Comparison of ENCODE assay signal across 26 mouse cellular contexts in genomic region chr8:46886216-46886615, GRCm38 (mm10).
A peak's percentile ranks its signal among the peaks of the same experiment; 100 is the strongest.
DNase-seq lines count a peak whose midpoint lies in the region; ATAC-seq and TF ChIP-seq lines count a peak whose summit lies in the region.
"Had no signal": no experiment of that assay in that cellular context is flagged by ENCODE, and none has a peak within 500 bp of the region (broad histone marks: within the 10 kb centered on the region; RNA-seq: fewer than 3 reads in every experiment).

No protein-coding gene starts in this region.

- H3K27ac ChIP-seq in stomach, embryonic 15.5 days: peak overlapping the region; percentile 44; the same call in 1 of the 2 replicates
- H3K27ac ChIP-seq in stomach, postnatal 0 days (replicated peaks): no peak overlapping the region
- no peak overlapping the region for H3K27ac ChIP-seq in midbrain, embryonic 14.5 days (replicated peaks; ENCODE audit: low read depth, low read length)
- H3K27ac ChIP-seq: embryonic facial prominence, embryonic 15.5 days; hindbrain, embryonic 13.5 days; kidney, postnatal 0 days; limb, embryonic 12.5 days; liver, embryonic 14.5 days; lung, embryonic 15.5 days; neural tube, embryonic 12.5 days had no signal

- H3K27me3 ChIP-seq in stomach, embryonic 15.5 days (replicated peaks): no peaks in the 10 kb centered on the region
- no peaks in the 10 kb centered on the region for H3K27me3 ChIP-seq in stomach, postnatal 0 days (ENCODE audit: control insufficient read depth, insufficient read depth, low read length)
- no peaks in the 10 kb centered on the region for H3K27me3 ChIP-seq in splenic B cell, adult 2 months (ENCODE audit: control insufficient read depth, insufficient read depth, low read length, poor library complexity, severe bottlenecking)
- H3K27me3 ChIP-seq in midbrain, embryonic 14.5 days (ENCODE audit: control insufficient read depth, insufficient read depth, low read length): no peaks in the 10 kb centered on the region
- H3K27me3 ChIP-seq: embryonic facial prominence, embryonic 15.5 days; hindbrain, embryonic 13.5 days; limb, embryonic 12.5 days; lung, embryonic 15.5 days; neural tube, embryonic 12.5 days had no signal

- H3K9ac ChIP-seq in stomach, embryonic 15.5 days: no peak overlapping the region
- no peak overlapping the region for H3K9ac ChIP-seq in stomach, postnatal 0 days (ENCODE audit: low read length)
- no peak overlapping the region for H3K9ac ChIP-seq in midbrain, embryonic 14.5 days (replicated peaks; ENCODE audit: low read length)
- H3K9ac ChIP-seq: embryonic facial prominence, embryonic 15.5 days; hindbrain, embryonic 13.5 days; limb, embryonic 12.5 days; liver, embryonic 14.5 days; lung, embryonic 15.5 days; neural tube, embryonic 12.5 days had no signal

- H3K9me3 ChIP-seq in stomach, embryonic 15.5 days: no peaks in the 10 kb centered on the region
- no peaks in the 10 kb centered on the region; the same call in 1 of the 2 replicates for H3K9me3 ChIP-seq in stomach, postnatal 0 days (ENCODE audit: control insufficient read depth, low read length)
- H3K9me3 ChIP-seq in midbrain, embryonic 14.5 days (ENCODE audit: control insufficient read depth, low read length): no peaks in the 10 kb centered on the region
- H3K9me3 ChIP-seq: embryonic facial prominence, embryonic 15.5 days; hindbrain, embryonic 13.5 days; limb, embryonic 12.5 days; lung, embryonic 15.5 days; neural tube, embryonic 12.5 days had no signal

- no peak overlapping the region for H3K4me2 ChIP-seq in stomach, embryonic 15.5 days
- H3K4me2 ChIP-seq in stomach, postnatal 0 days (replicated peaks; ENCODE audit: low read depth): no peak overlapping the region
- no peak overlapping the region for H3K4me2 ChIP-seq in midbrain, embryonic 14.5 days (ENCODE audit: low read length)
- H3K4me2 ChIP-seq: embryonic facial prominence, embryonic 15.5 days; hindbrain, embryonic 13.5 days; limb, embryonic 12.5 days; lung, embryonic 15.5 days; midbrain, embryonic 11.5 days; neural tube, embryonic 12.5 days had no signal

- peak; percentile 90 for DNase-seq in heart, adult 11 months
- no peak for DNase-seq in heart, postnatal 36 days
- DNase-seq in stomach, postnatal 0 days (ENCODE audit: low spot score): no peak
- peak; percentile 69 for DNase-seq in splenic B cell, adult 2 months (ENCODE audit: low read depth, low spot score)
- DNase-seq in midbrain, embryonic 14.5 days: no peak
- DNase-seq in thymus, postnatal 4 days: no peak
- DNase-seq: cerebellum, adult 8-10 months; gastrocnemius, postnatal 14 days; kidney, adult 11 months; layer of hippocampus, adult 9-11 months; lung, postnatal 4 days; retina, postnatal 1 day; right cerebral cortex, postnatal 25 days; thymus, postnatal 36 days had no signal

- WGBS in stomach, embryonic 15.5 days: 91% methylated on average over 1 of the region's 1 CpGs
- 81% methylated on average over 1 of the region's 1 CpGs for WGBS in stomach, postnatal 0 days
- 100% methylated on average over 1 of the region's 1 CpGs for WGBS in midbrain, embryonic 14.5 days

- TF ChIP-seq CTCF in stomach, postnatal 0 days (IDR thresholded peaks at IDR 0.05; ENCODE audit: low read depth): no peak

- TF ChIP-seq EP300 in stomach, postnatal 0 days (optimal IDR thresholded peaks at IDR 0.05): no peak

- H3K4me3 ChIP-seq in stomach, embryonic 15.5 days (replicated peaks): no peak overlapping the region
- no peak overlapping the region for H3K4me3 ChIP-seq in stomach, postnatal 0 days (ENCODE audit: low read depth, low read length)
- no peak overlapping the region for H3K4me3 ChIP-seq in midbrain, embryonic 14.5 days (replicated peaks; ENCODE audit: low read depth, low read length)
- H3K4me3 ChIP-seq: embryonic facial prominence, embryonic 15.5 days; hindbrain, embryonic 13.5 days; limb, embryonic 12.5 days; lung, embryonic 15.5 days; neural tube, embryonic 12.5 days had no signal

- peaks cover 8% of the 10 kb centered on the region; the same call in 1 of the 2 replicates for H3K4me1 ChIP-seq in stomach, embryonic 15.5 days
- peaks cover 5% of the 10 kb centered on the region for H3K4me1 ChIP-seq in stomach, postnatal 0 days (replicated peaks; ENCODE audit: control insufficient read depth, insufficient read depth)
- H3K4me1 ChIP-seq in midbrain, embryonic 14.5 days (ENCODE audit: control insufficient read depth, insufficient read depth, low read length): no peaks in the 10 kb centered on the region
- H3K4me1 ChIP-seq: embryonic facial prominence, embryonic 15.5 days; neural tube, embryonic 12.5 days had no signal

- H3K36me3 ChIP-seq in stomach, embryonic 15.5 days: no peaks in the 10 kb centered on the region
- no peaks in the 10 kb centered on the region for H3K36me3 ChIP-seq in stomach, postnatal 0 days (ENCODE audit: control insufficient read depth, insufficient read depth, low read length)
- no peaks in the 10 kb centered on the region for H3K36me3 ChIP-seq in splenic B cell, adult 2 months (ENCODE audit: control insufficient read depth, insufficient read depth, low read length, poor library complexity, severe bottlenecking)
- no peaks in the 10 kb centered on the region for H3K36me3 ChIP-seq in midbrain, embryonic 14.5 days (ENCODE audit: control insufficient read depth, insufficient read depth, low read length)
- H3K36me3 ChIP-seq: embryonic facial prominence, embryonic 15.5 days; hindbrain, embryonic 13.5 days; limb, embryonic 12.5 days; lung, embryonic 15.5 days; neural tube, embryonic 12.5 days had no signal

- ATAC-seq in stomach, embryonic 15.5 days (ENCODE audit: insufficient read depth, low FRiP score, low read depth): no peak
- no peak for ATAC-seq in stomach, postnatal 0 days (ENCODE audit: low FRiP score, low TSS enrichment)
- ATAC-seq in megakaryocyte, adult 5-6 weeks (ENCODE audit: poor library complexity, severe bottlenecking): peak; percentile 78
- no peak for ATAC-seq in midbrain, embryonic 14.5 days (ENCODE audit: low FRiP score, low TSS enrichment)
- ATAC-seq: activated CD4-positive, CD25-positive, alpha-beta regulatory T cell, adult 4 months; forebrain, embryonic 14.5 days had no signal

- intact Hi-C loops in heart, postnatal 36 days (cut with DNase I): no loop called here

Comparison
In these comparisons a context has a peak if more than half of its experiments do, and no peak if none do; other contexts are left out.
1. DNase-seq: peak in heart, adult 11 months (single experiment) and splenic B cell, adult 2 months (single experiment); none in heart, postnatal 36 days (0 of 2), stomach, postnatal 0 days (single experiment), midbrain, embryonic 14.5 days (single experiment) and thymus, postnatal 4 days (single experiment).